Comparison of ENCODE assay signal across 8 mouse cellular contexts in the genomic region with DNA sequence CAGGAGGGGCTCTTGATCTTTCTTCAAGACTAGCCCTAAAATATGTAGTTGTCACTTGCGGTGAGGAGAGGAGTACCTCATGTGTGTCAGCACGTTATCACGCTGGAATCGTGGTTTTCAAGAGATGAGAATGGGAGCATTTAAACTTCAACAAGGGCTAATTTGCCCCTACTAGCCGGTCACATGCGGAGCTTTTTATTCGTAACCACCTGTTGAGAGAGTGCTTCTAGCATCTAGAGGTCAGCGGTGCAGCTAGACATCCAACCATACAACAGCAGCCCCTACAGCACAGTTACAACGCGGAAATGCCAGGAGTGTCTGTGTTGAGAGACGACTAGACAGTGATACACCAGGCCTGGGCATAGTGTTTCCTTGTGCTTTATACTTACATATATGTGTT. TPM values are rescaled to one million over a fixed set of nuclear protein-coding genes. Genes with fewer than 3 reads are reported as not detected.
DNase-seq lines count a peak whose midpoint lies in the region; ATAC-seq and TF ChIP-seq lines count a peak whose summit lies in the region.

No protein-coding gene starts in this region.

- H3K4me1 ChIP-seq in CH12.LX (ENCODE audit: control insufficient read depth in 1 of 2, insufficient read depth in 2 of 2) = peaks cover 5 to 30% of the 10 kb centered on the region in 2 experiments; a peak in 3 of 4 replicates
- peaks cover 15% of the 10 kb centered on the region for H3K4me1 ChIP-seq in embryonic facial prominence, embryonic 14.5 days (ENCODE audit: control insufficient read depth, insufficient read depth, low read length)
- peaks cover 11% of the 10 kb centered on the region for H3K4me1 ChIP-seq in intestine, embryonic 14.5 days (replicated peaks; ENCODE audit: control insufficient read depth, insufficient read depth, low read length)
- H3K4me1 ChIP-seq in midbrain, embryonic 14.5 days (ENCODE audit: control insufficient read depth, insufficient read depth, low read length) = peaks cover 16% of the 10 kb centered on the region

- TF ChIP-seq POLR2A in CH12.LX (IDR thresholded peaks at IDR 0.05; ENCODE audit: low read depth, low read length) = no peak

- no peak for ATAC-seq in embryonic facial prominence, embryonic 14.5 days (ENCODE audit: low read depth)
- no peak for ATAC-seq in intestine, embryonic 14.5 days (replicated peaks; ENCODE audit: low FRiP score, low TSS enrichment, low read depth)
- ATAC-seq in midbrain, embryonic 14.5 days (ENCODE audit: low FRiP score, low TSS enrichment) = no peak

- dilution Hi-C loops in CH12.LX (cut with MboI; ENCODE audit: extremely low pct_ligation_motif_present, extremely low pct_unique_long_range_greater_than_20kb, low sequenced_read_pairs) = no loop called here

- in situ Hi-C loops in CH12.LX (cut with MboI; ENCODE audit: low pct_ligation_motif_present, low pct_unique_long_range_greater_than_20kb, low sequenced_read_pairs) = loop anchor here (10.0 to 25.0 kb wide), 2 partner anchors 189 to 524 kb away; a partner anchor contains a TSS

- peak overlapping the region; percentile 84 to 93 (median 92) for H3K4me3 ChIP-seq in CH12.LX (replicated peaks in 1 of 3; ENCODE audit: low read depth in 2 of 3, low read length in 2 of 3, poor library complexity in 1 of 3)
- H3K4me3 ChIP-seq in embryonic facial prominence, embryonic 14.5 days (ENCODE audit: low read depth, low read length) = peak overlapping the region; percentile 97
- H3K4me3 ChIP-seq in intestine, embryonic 14.5 days (ENCODE audit: low read depth, low read length) = peak overlapping the region; percentile 96
- peak overlapping the region; percentile 93 for H3K4me3 ChIP-seq in midbrain, embryonic 14.5 days (replicated peaks; ENCODE audit: low read depth, low read length)

- TF ChIP-seq EP300 in CH12.LX (IDR thresholded peaks at IDR 0.05; ENCODE audit: low read length) = no peak

- no peak for TF ChIP-seq RAD21 in CH12.LX (IDR thresholded peaks at IDR 0.05; ENCODE audit: low read depth, low read length)

- no peak for TF ChIP-seq CTCF in CH12.LX (conservative IDR thresholded peaks at IDR 0.05 in 1 of 2, IDR thresholded peaks at IDR 0.05 in 1 of 2; ENCODE audit: low read depth in 2 of 2, low read length in 2 of 2)

- no peaks in the 10 kb centered on the region for H3K27me3 ChIP-seq in CH12.LX (replicated peaks)
- no peaks in the 10 kb centered on the region for H3K27me3 ChIP-seq in embryonic facial prominence, embryonic 14.5 days (replicated peaks; ENCODE audit: control insufficient read depth, insufficient read depth, low read length)
- H3K27me3 ChIP-seq in intestine, embryonic 14.5 days (replicated peaks; ENCODE audit: control insufficient read depth, insufficient read depth, low read length) = no peaks in the 10 kb centered on the region
- no peaks in the 10 kb centered on the region for H3K27me3 ChIP-seq in midbrain, embryonic 14.5 days (ENCODE audit: control insufficient read depth, insufficient read depth, low read length)

- no peaks in the 10 kb centered on the region for H3K9me3 ChIP-seq in CH12.LX (replicated peaks; ENCODE audit: low read length)
- no peaks in the 10 kb centered on the region for H3K9me3 ChIP-seq in embryonic facial prominence, embryonic 14.5 days (ENCODE audit: control insufficient read depth, low read length)
- H3K9me3 ChIP-seq in intestine, embryonic 14.5 days (ENCODE audit: control insufficient read depth, low read length) = no peaks in the 10 kb centered on the region
- H3K9me3 ChIP-seq in midbrain, embryonic 14.5 days (ENCODE audit: control insufficient read depth, low read length) = no peaks in the 10 kb centered on the region

- no peak overlapping the region for H3K27ac ChIP-seq in CH12.LX (ENCODE audit: insufficient read depth, low read depth)
- H3K27ac ChIP-seq in embryonic facial prominence, embryonic 14.5 days (replicated peaks; ENCODE audit: low read depth, low read length) = peak overlapping the region; percentile 96; the same call in 1 of the 2 replicates
- peak overlapping the region; percentile 93; the same call in 1 of the 2 replicates for H3K27ac ChIP-seq in intestine, embryonic 14.5 days (ENCODE audit: low read depth)
- H3K27ac ChIP-seq in midbrain, embryonic 14.5 days (replicated peaks; ENCODE audit: low read depth, low read length) = peak overlapping the region; percentile 85

- peak overlapping the region; percentile 85 for H3K9ac ChIP-seq in CH12.LX (ENCODE audit: insufficient read depth, low read depth)
- H3K9ac ChIP-seq in embryonic facial prominence, embryonic 14.5 days (ENCODE audit: low read depth, low read length) = peak overlapping the region; percentile 97
- H3K9ac ChIP-seq in intestine, embryonic 14.5 days (ENCODE audit: low read length) = peak overlapping the region; percentile 90
- H3K9ac ChIP-seq in midbrain, embryonic 14.5 days (replicated peaks; ENCODE audit: low read length) = peak overlapping the region; percentile 92

- H3K36me3 ChIP-seq in CH12.LX (replicated peaks in 1 of 2; ENCODE audit: control insufficient read depth in 1 of 2, insufficient read depth in 1 of 2, low read length in 1 of 2) = peaks cover 18 to 34% of the 10 kb centered on the region in 2 experiments
- H3K36me3 ChIP-seq in embryonic facial prominence, embryonic 14.5 days (ENCODE audit: control insufficient read depth, insufficient read depth, low read length) = peaks cover 34% of the 10 kb centered on the region
- peaks cover 35% of the 10 kb centered on the region for H3K36me3 ChIP-seq in intestine, embryonic 14.5 days (ENCODE audit: control insufficient read depth, insufficient read depth, low read length)
- peaks cover 31% of the 10 kb centered on the region for H3K36me3 ChIP-seq in midbrain, embryonic 14.5 days (ENCODE audit: control insufficient read depth, insufficient read depth, low read length)

- 1% methylated on average over 11 of the region's 11 CpGs for WGBS in embryonic facial prominence, embryonic 14.5 days
- 2% methylated on average over 11 of the region's 11 CpGs for WGBS in intestine, embryonic 14.5 days
- WGBS in midbrain, embryonic 14.5 days = 1% methylated on average over 11 of the region's 11 CpGs

- peak overlapping the region; percentile 82 for H3K4me2 ChIP-seq in CH12.LX (ENCODE audit: insufficient read depth, low read depth, poor library complexity, severe bottlenecking)
- peak overlapping the region; percentile 90 for H3K4me2 ChIP-seq in embryonic facial prominence, embryonic 14.5 days (ENCODE audit: low read depth, low read length)
- H3K4me2 ChIP-seq in intestine, embryonic 14.5 days (ENCODE audit: low read length) = peak overlapping the region; percentile 95
- H3K4me2 ChIP-seq in midbrain, embryonic 14.5 days (ENCODE audit: low read length) = peak overlapping the region; percentile 95

- H3K79me2 ChIP-seq in CH12.LX (replicated peaks; ENCODE audit: control insufficient read depth, extremely low read depth, insufficient read depth, poor library complexity, severe bottlenecking) = peaks cover 32% of the 10 kb centered on the region

- peak; percentile 21 for DNase-seq in cerebellum, adult 9-10 months
- DNase-seq in cerebellum, adult 11 months = no peak
- DNase-seq in CH12.LX (ENCODE audit: extremely low read depth) = peak; percentile 40
- peak; percentile 24 for DNase-seq in embryonic facial prominence, embryonic 14.5 days (ENCODE audit: low spot score)
- peak; percentile 61 for DNase-seq in intestine, embryonic 14.5 days (ENCODE audit: low spot score)
- DNase-seq in midbrain, embryonic 14.5 days = peak; percentile 20
- no peak for DNase-seq in right cerebral cortex, postnatal 10 days (ENCODE audit: low spot score in 2 of 2)
- DNase-seq in frontal cortex, postnatal 14 days (ENCODE audit: low spot score in 2 of 2) = no peak

TF ChIP-seq in CH12.LX, 34 proteins besides CTCF, POLR2A, EP300 and RAD21 (continues in another document):
- TF ChIP-seq TBP (conservative IDR thresholded peaks at IDR 0.05; ENCODE audit: low read depth, low read length) = 0 out of 2 replicates have a peak, but pooled peaks have one; percentile 23
- no peak for TF ChIP-seq HCFC1 (IDR thresholded peaks at IDR 0.05; ENCODE audit: low read depth, low read length)
- TF ChIP-seq NRF1 (IDR thresholded peaks at IDR 0.05; ENCODE audit: low read depth, low read length) = no peak
- TF ChIP-seq MEF2A (IDR thresholded peaks at IDR 0.05; ENCODE audit: borderline replicate concordance, low read depth, low read length) = no peak
- no peak for TF ChIP-seq MAX (IDR thresholded peaks at IDR 0.05; ENCODE audit: low read length)
- no peak for TF ChIP-seq RCOR1 (conservative IDR thresholded peaks at IDR 0.05; ENCODE audit: low read depth, low read length)
- 0 out of 2 replicates have a peak, but pooled peaks have one; percentile 14 for TF ChIP-seq BHLHE40 (IDR thresholded peaks at IDR 0.05; ENCODE audit: low read depth, low read length)
- TF ChIP-seq CHD1 (IDR thresholded peaks at IDR 0.05; ENCODE audit: low read depth, low read length) = no peak
- TF ChIP-seq SMC3 (IDR thresholded peaks at IDR 0.05; ENCODE audit: low read depth, low read length) = no peak
- no peak for TF ChIP-seq ZNF384 (IDR thresholded peaks at IDR 0.05; ENCODE audit: low read depth, low read length)
- peak; percentile 26; the same call in 1 of the 2 replicates for TF ChIP-seq SIN3A (IDR thresholded peaks at IDR 0.05; ENCODE audit: low read length)

RNA-seq across cellular contexts. Expression of a gene that starts 0.8 kb away (rescaled TPM):
- total RNA-seq in CH12.LX (2012; rRNA removed) (155 and 158 TPM in 2 replicates), CH12.LX (2014; rRNA removed) (318 and 341 TPM in 2 replicates)
- polyA plus RNA-seq in CH12.LX (2012; ENCODE audit: insufficient read length, low read depth) = 237 TPM in 2 replicates
- 219 and 221 TPM in 2 replicates for polyA plus RNA-seq in embryonic facial prominence, embryonic 14.5 days (2014; fragmentation: Nextera tagmentation; extraction: Ambion mirVana)
- polyA plus RNA-seq in intestine, embryonic 14.5 days (2014; fragmentation: Nextera tagmentation; extraction: Ambion mirVana) = 235 and 246 TPM in 2 replicates
- 227 and 243 TPM in 2 replicates for polyA plus RNA-seq in midbrain, embryonic 14.5 days (2014; fragmentation: Nextera tagmentation; extraction: Ambion mirVana)

RNA-seq across cellular contexts. Expression of a gene that starts 34.3 kb away (rescaled TPM):
- total RNA-seq in CH12.LX (2012; rRNA removed) (0.51 and 0.59 TPM in 2 replicates), CH12.LX (2014; rRNA removed) (not detected in 2 replicates)
- polyA plus RNA-seq in CH12.LX (2012; ENCODE audit: insufficient read length, low read depth) = 0.30 and 0.39 TPM in 2 replicates
- polyA plus RNA-seq in embryonic facial prominence, embryonic 14.5 days (2014; fragmentation: Nextera tagmentation; extraction: Ambion mirVana) = 0.42 and 0.61 TPM in 2 replicates
- polyA plus RNA-seq in intestine, embryonic 14.5 days (2014; fragmentation: Nextera tagmentation; extraction: Ambion mirVana) = 0.37 and 0.44 TPM in 2 replicates
- 0.36 and 0.45 TPM in 2 replicates for polyA plus RNA-seq in midbrain, embryonic 14.5 days (2014; fragmentation: Nextera tagmentation; extraction: Ambion mirVana)

RNA-seq across cellular contexts. Expression of a gene that starts 41.6 kb away (rescaled TPM):
- total RNA-seq in CH12.LX (2012; rRNA removed) = 14.0 and 15.9 TPM in 2 replicates
- total RNA-seq in CH12.LX (2014; rRNA removed) = 19.0 and 21.8 TPM in 2 replicates
- polyA plus RNA-seq in CH12.LX (2012; ENCODE audit: insufficient read length, low read depth) = 10.4 and 10.9 TPM in 2 replicates
- polyA plus RNA-seq in embryonic facial prominence, embryonic 14.5 days (2014; fragmentation: Nextera tagmentation; extraction: Ambion mirVana) = 14.2 and 15.6 TPM in 2 replicates
- polyA plus RNA-seq in intestine, embryonic 14.5 days (2014; fragmentation: Nextera tagmentation; extraction: Ambion mirVana) = 13.1 and 15.1 TPM in 2 replicates
- polyA plus RNA-seq in midbrain, embryonic 14.5 days (2014; fragmentation: Nextera tagmentation; extraction: Ambion mirVana) = 15.7 and 18.8 TPM in 2 replicates

Comparison
In these comparisons a context has a peak if more than half of its experiments do, and no peak if none do; other contexts are left out.
1. DNase-seq: peak in cerebellum, adult 9-10 months (single experiment), CH12.LX (single experiment), embryonic facial prominence, embryonic 14.5 days (single experiment), intestine, embryonic 14.5 days (single experiment) and midbrain, embryonic 14.5 days (single experiment); none in cerebellum, adult 11 months (single experiment), right cerebral cortex, postnatal 10 days (0 of 2) and frontal cortex, postnatal 14 days (0 of 2).
2. Peak in every context shown above with its lines, with median percentiles within 50 percentile points of each other: H3K4me2 ChIP-seq, H3K4me3 ChIP-seq and H3K9ac ChIP-seq.